Mouse (Mus musculus) myocyte (in vitro differentiated cells): ENCODE measurements at regions not wholly inside any gene's neighbourhood (a gene's known extent, or its start where the extent isn't known, plus 50 kb on each side); places are given as distances from the start of the nearest gene placed in this dataset.

ENCODE experiments used
- MAX ChIP-seq: IDR thresholded peaks from one replicate; pipeline ENCODE4 v1.6.1; 2011; ENCODE audit warnings: low read depth, mild to moderate bottlenecking, control low read depth
- POLR2A ChIP-seq: IDR thresholded peaks from one replicate; pipeline ENCODE4 v1.6.1; 2011; ENCODE audit warnings: low read depth, mild to moderate bottlenecking, control low read depth, moderate library complexity; ENCODE audit not compliant: insufficient read length
- POLR2AphosphoS2 ChIP-seq: IDR thresholded peaks from one replicate; pipeline ENCODE4 v1.6.1; 2011; ENCODE audit warnings: low read depth, control low read depth; ENCODE audit not compliant: insufficient read length
- SRF ChIP-seq: IDR thresholded peaks from one replicate; pipeline ENCODE4 v1.6.1; 2011; ENCODE audit warnings: low read depth; ENCODE audit not compliant: control insufficient read depth, insufficient read length
- TCF3 ChIP-seq: IDR thresholded peaks from one replicate; pipeline ENCODE4 v1.6.1; 2011; ENCODE audit warnings: low read depth, control low read depth; ENCODE audit not compliant: insufficient read length
- USF1 ChIP-seq: IDR thresholded peaks from one replicate; pipeline ENCODE4 v1.6.1; 2011; ENCODE audit warnings: low read depth, mild to moderate bottlenecking, control low read depth, moderate library complexity

GRCm38 (mm10) chr12:54490460-54490859, 165.9 kb downstream of the Sptssa start:
- TF ChIP-seq TCF3 (no peak), POLR2AphosphoS2 (no peak), MAX (no peak), POLR2A (no peak), USF1 (no peak), SRF (no peak)
